Comparison of ENCODE assay signal across 8 mouse cellular contexts in genomic region chr8:70791975-70792691, GRCm38 (mm10). TPM values are rescaled to one million over a fixed set of nuclear protein-coding genes. Genes with fewer than 3 reads are reported as not detected.
A peak's percentile ranks its signal among the peaks of the same experiment; 100 is the strongest.
DNase-seq lines count a peak whose midpoint lies in the region; ATAC-seq and TF ChIP-seq lines count a peak whose summit lies in the region.

No protein-coding gene starts in this region.

- 4% methylated on average over 58 of the region's 58 CpGs for WGBS in heart, embryonic 11.5 days (ENCODE audit: insufficient replicate concordance)
- WGBS in kidney, embryonic 16.5 days: 4% methylated on average over 58 of the region's 58 CpGs
- WGBS in liver, adult 2 months: 4% methylated on average over 56 of the region's 58 CpGs

- peak overlapping the region; percentile 93 for H3K4me3 ChIP-seq in bone marrow macrophage, adult 2 months (ENCODE audit: insufficient read depth, low read length)
- peak overlapping the region; percentile 64 for H3K4me3 ChIP-seq in embryonic fibroblast, embryonic 13.5 days (ENCODE audit: insufficient read depth, low read length)
- peak overlapping the region; percentile 61 for H3K4me3 ChIP-seq in heart, embryonic 11.5 days (ENCODE audit: low read depth, low read length)
- peak overlapping the region; percentile 86 for H3K4me3 ChIP-seq in kidney, embryonic 16.5 days (ENCODE audit: low read length)
- H3K4me3 ChIP-seq in liver, adult 2 months (ENCODE audit: insufficient read depth, low read depth, low read length): peak overlapping the region; percentile 59
- H3K4me3 ChIP-seq in myocyte: peak overlapping the region; percentile 25

- DNase-seq in A20 (ENCODE audit: low read depth, low spot score): peak; percentile 99
- DNase-seq in liver, adult 2 months (ENCODE audit: extremely low read depth, low read depth, low spot score): peak; percentile 72
- peak; percentile 98 for DNase-seq in splenic B cell, adult 2 months (ENCODE audit: low read depth, low spot score)

- TF ChIP-seq CTCF in bone marrow macrophage, adult 2 months (IDR thresholded peaks at IDR 0.05; ENCODE audit: low read depth, low read length): no peak
- no peak for TF ChIP-seq CTCF in embryonic fibroblast, embryonic 13.5 days (IDR thresholded peaks at IDR 0.05; ENCODE audit: borderline replicate concordance, insufficient read depth, low read length)
- TF ChIP-seq CTCF in liver, adult 2 months (IDR thresholded peaks at IDR 0.05; ENCODE audit: low read depth, low read length): no peak

- H3K36me3 ChIP-seq in heart, embryonic 11.5 days (ENCODE audit: control insufficient read depth, insufficient read depth, low read length): no peaks in the 10 kb centered on the region
- peaks cover 13% of the 10 kb centered on the region; the same call in 1 of the 2 replicates for H3K36me3 ChIP-seq in kidney, embryonic 16.5 days (ENCODE audit: insufficient read depth, low read length)
- peaks cover 7% of the 10 kb centered on the region for H3K36me3 ChIP-seq in liver, adult 2 months (ENCODE audit: control insufficient read depth, insufficient read depth, low read length)
- H3K36me3 ChIP-seq in myocyte (ENCODE audit: control insufficient read depth, insufficient read depth): no peaks in the 10 kb centered on the region
- H3K36me3 ChIP-seq in splenic B cell, adult 2 months (ENCODE audit: control insufficient read depth, insufficient read depth, low read length, poor library complexity, severe bottlenecking): peaks cover 17% of the 10 kb centered on the region

- H3K79me2 ChIP-seq in liver, adult 2 months (ENCODE audit: control insufficient read depth, insufficient read depth, low read length): peaks cover 34% of the 10 kb centered on the region
- H3K79me2 ChIP-seq in myocyte (ENCODE audit: control insufficient read depth, insufficient read depth): peaks cover 15% of the 10 kb centered on the region

- peak overlapping the region; percentile 79 for H3K27ac ChIP-seq in bone marrow macrophage, adult 2 months (ENCODE audit: insufficient read depth, low read depth, low read length)
- H3K27ac ChIP-seq in embryonic fibroblast, embryonic 13.5 days (ENCODE audit: insufficient read depth, low read length): no peak overlapping the region
- H3K27ac ChIP-seq in heart, embryonic 11.5 days (ENCODE audit: low read depth, low read length): peak overlapping the region; percentile 50
- peak overlapping the region; percentile 86 for H3K27ac ChIP-seq in kidney, embryonic 16.5 days (ENCODE audit: low read length)
- no peak overlapping the region for H3K27ac ChIP-seq in liver, adult 2 months (replicated peaks; ENCODE audit: insufficient read depth, low read depth, low read length)

- peaks cover 13% of the 10 kb centered on the region for H3K4me1 ChIP-seq in bone marrow macrophage, adult 2 months (ENCODE audit: control insufficient read depth, insufficient read depth, low read length)
- H3K4me1 ChIP-seq in embryonic fibroblast, embryonic 13.5 days (ENCODE audit: control insufficient read depth, insufficient read depth, low read length): no peaks in the 10 kb centered on the region
- peaks cover 27% of the 10 kb centered on the region for H3K4me1 ChIP-seq in heart, embryonic 11.5 days (ENCODE audit: control insufficient read depth, insufficient read depth, low read length)
- peaks cover 48% of the 10 kb centered on the region for H3K4me1 ChIP-seq in kidney, embryonic 16.5 days (ENCODE audit: insufficient read depth, low read length)
- H3K4me1 ChIP-seq in liver, adult 2 months (ENCODE audit: control insufficient read depth, insufficient read depth, low read length): peaks cover 15% of the 10 kb centered on the region

- no peaks in the 10 kb centered on the region for H3K9me3 ChIP-seq in heart, embryonic 11.5 days (replicated peaks; ENCODE audit: control insufficient read depth, low read length)
- no peaks in the 10 kb centered on the region for H3K9me3 ChIP-seq in kidney, embryonic 16.5 days (ENCODE audit: low read length)

- peak overlapping the region; percentile 80 for H3K4me2 ChIP-seq in heart, embryonic 11.5 days
- peak overlapping the region; percentile 83 for H3K4me2 ChIP-seq in kidney, embryonic 16.5 days (replicated peaks; ENCODE audit: low read depth, low read length)
- peak overlapping the region; percentile 92 for H3K4me2 ChIP-seq in myocyte (ENCODE audit: low read depth)

- peak; percentile 89 for TF ChIP-seq POLR2A in bone marrow macrophage, adult 2 months (IDR thresholded peaks at IDR 0.05; ENCODE audit: borderline replicate concordance, low read depth, low read length)
- peak; percentile 85 for TF ChIP-seq POLR2A in embryonic fibroblast, embryonic 13.5 days (IDR thresholded peaks at IDR 0.05; ENCODE audit: low read depth, low read length)
- 0 out of 2 replicates have a peak, but pooled peaks have one; percentile 47 for TF ChIP-seq POLR2A in liver, adult 2 months (IDR thresholded peaks at IDR 0.05; ENCODE audit: extremely low read depth, insufficient read depth, low read length)
- TF ChIP-seq POLR2A in myocyte (IDR thresholded peaks at IDR 0.05; ENCODE audit: insufficient read length, low read depth): peak; percentile 64

- peaks cover 23% of the 10 kb centered on the region for H3K27me3 ChIP-seq in heart, embryonic 11.5 days (ENCODE audit: control insufficient read depth, insufficient read depth, low read length)
- 0 out of 2 replicates have a peak, but pooled peaks cover 4% of the 10 kb centered on the region for H3K27me3 ChIP-seq in kidney, embryonic 16.5 days (ENCODE audit: insufficient read depth, low read length)
- H3K27me3 ChIP-seq in liver, adult 2 months (ENCODE audit: control insufficient read depth, insufficient read depth, low read length): no peaks in the 10 kb centered on the region
- H3K27me3 ChIP-seq in myocyte (ENCODE audit: control insufficient read depth, insufficient read depth, insufficient read length): no peaks in the 10 kb centered on the region
- H3K27me3 ChIP-seq in splenic B cell, adult 2 months (ENCODE audit: control insufficient read depth, insufficient read depth, low read length, poor library complexity, severe bottlenecking): no peaks in the 10 kb centered on the region

- ATAC-seq in heart, embryonic 11.5 days (replicated peaks; ENCODE audit: insufficient number of reproducible peaks, low FRiP score, low TSS enrichment): peak; percentile 65
- peak; percentile 87 for ATAC-seq in kidney, embryonic 16.5 days (ENCODE audit: low FRiP score, low TSS enrichment)

- peak overlapping the region; percentile 13 for H3ac ChIP-seq in myocyte (ENCODE audit: control insufficient read depth, insufficient read length)

- H3K9ac ChIP-seq in heart, embryonic 11.5 days (ENCODE audit: low read depth, low read length): peak overlapping the region; percentile 86
- H3K9ac ChIP-seq in kidney, embryonic 16.5 days (replicated peaks; ENCODE audit: low read length): peak overlapping the region; percentile 97
- peak overlapping the region; percentile 79 for H3K9ac ChIP-seq in liver, adult 2 months (ENCODE audit: low read depth, low read length)

RNA-seq across cellular contexts. Expression of gene Mast3, which starts 12.7 kb away (rescaled TPM):
- 57.7 and 59.6 TPM in 2 replicates for polyA plus RNA-seq in bone marrow macrophage, adult 2 months (2012; ENCODE audit: insufficient read depth, insufficient read length, missing spikeins)
- polyA plus RNA-seq in embryonic fibroblast, embryonic 13.5 days (2011; ENCODE audit: insufficient read length, low read depth, missing spikeins): 12.6 and 13.1 TPM in 2 replicates
- polyA plus RNA-seq in heart, embryonic 11.5 days (2014; fragmentation: Nextera tagmentation; extraction: Ambion mirVana): 7.8 and 8.5 TPM in 2 replicates
- polyA plus RNA-seq in kidney, embryonic 16.5 days (2015; fragmentation: Nextera tagmentation; extraction: Ambion mirVana): 16.2 and 16.3 TPM in 2 replicates
- 14.8 and 16.7 TPM in 2 replicates for total RNA-seq in liver, adult 2 months (2014; rRNA removed)
- 21.2 and 29.0 TPM in 2 replicates for polyA plus RNA-seq in liver, adult 2 months (2012; rRNA removed)
- 31.7 TPM for polyA plus RNA-seq in myocyte (2012; fragmentation: generic; extraction: Trizol)

RNA-seq across cellular contexts. Expression of gene Pik3r2, which starts 15.6 kb away (rescaled TPM):
- 26.9 and 27.5 TPM in 2 replicates for polyA plus RNA-seq in bone marrow macrophage, adult 2 months (2012; ENCODE audit: insufficient read depth, insufficient read length, missing spikeins)
- 42.8 and 43.5 TPM in 2 replicates for polyA plus RNA-seq in embryonic fibroblast, embryonic 13.5 days (2011; ENCODE audit: insufficient read length, low read depth, missing spikeins)
- polyA plus RNA-seq in heart, embryonic 11.5 days (2014; fragmentation: Nextera tagmentation; extraction: Ambion mirVana): 21.5 and 23.1 TPM in 2 replicates
- polyA plus RNA-seq in kidney, embryonic 16.5 days (2015; fragmentation: Nextera tagmentation; extraction: Ambion mirVana): 72.8 and 77.3 TPM in 2 replicates
- 7.7 and 10.9 TPM in 2 replicates for total RNA-seq in liver, adult 2 months (2014; rRNA removed)
- polyA plus RNA-seq in liver, adult 2 months (2012; rRNA removed): 38.2 and 53.9 TPM in 2 replicates
- 130 TPM for polyA plus RNA-seq in myocyte (2012; fragmentation: generic; extraction: Trizol)

RNA-seq across cellular contexts. Expression of gene Il12rb1, which starts 16.1 kb away (rescaled TPM):
- polyA plus RNA-seq in bone marrow macrophage, adult 2 months (2012; ENCODE audit: insufficient read depth, insufficient read length, missing spikeins): 0.20 TPM in 1 of 2 replicates, not detected in the other
- polyA plus RNA-seq in embryonic fibroblast, embryonic 13.5 days (2011; ENCODE audit: insufficient read length, low read depth, missing spikeins): 1.1 TPM in 1 of 2 replicates, not detected in the other
- polyA plus RNA-seq in heart, embryonic 11.5 days (2014; fragmentation: Nextera tagmentation; extraction: Ambion mirVana): 0.07 TPM in 1 of 2 replicates, not detected in the other
- polyA plus RNA-seq in kidney, embryonic 16.5 days (2015; fragmentation: Nextera tagmentation; extraction: Ambion mirVana): 0.05 and 0.12 TPM in 2 replicates
- total RNA-seq in liver, adult 2 months (2014; rRNA removed): 0.37 and 0.40 TPM in 2 replicates
- polyA plus RNA-seq in liver, adult 2 months (2012; rRNA removed): 0.34 and 0.60 TPM in 2 replicates
- polyA plus RNA-seq in myocyte (2012; fragmentation: generic; extraction: Trizol): 6.5 TPM

RNA-seq across cellular contexts. Expression of gene Mpv17l2, which starts 31.4 kb away (rescaled TPM):
- 32.4 and 33.7 TPM in 2 replicates for polyA plus RNA-seq in bone marrow macrophage, adult 2 months (2012; ENCODE audit: insufficient read depth, insufficient read length, missing spikeins)
- 29.1 and 32.6 TPM in 2 replicates for polyA plus RNA-seq in embryonic fibroblast, embryonic 13.5 days (2011; ENCODE audit: insufficient read length, low read depth, missing spikeins)
- polyA plus RNA-seq in heart, embryonic 11.5 days (2014; fragmentation: Nextera tagmentation; extraction: Ambion mirVana): 42.5 and 42.6 TPM in 2 replicates
- polyA plus RNA-seq in kidney, embryonic 16.5 days (2015; fragmentation: Nextera tagmentation; extraction: Ambion mirVana): 57.0 and 60.4 TPM in 2 replicates
- 13.7 and 20.9 TPM in 2 replicates for total RNA-seq in liver, adult 2 months (2014; rRNA removed)
- 33.9 and 39.3 TPM in 2 replicates for polyA plus RNA-seq in liver, adult 2 months (2012; rRNA removed)
- 73.0 TPM for polyA plus RNA-seq in myocyte (2012; fragmentation: generic; extraction: Trizol)

RNA-seq across cellular contexts. Expression of gene Rab3a, which starts 37.7 kb away (rescaled TPM):
- polyA plus RNA-seq in bone marrow macrophage, adult 2 months (2012; ENCODE audit: insufficient read depth, insufficient read length, missing spikeins): 7.9 and 9.4 TPM in 2 replicates
- polyA plus RNA-seq in embryonic fibroblast, embryonic 13.5 days (2011; ENCODE audit: insufficient read length, low read depth, missing spikeins): 8.6 and 10.2 TPM in 2 replicates
- 16.2 and 21.3 TPM in 2 replicates for polyA plus RNA-seq in heart, embryonic 11.5 days (2014; fragmentation: Nextera tagmentation; extraction: Ambion mirVana)
- polyA plus RNA-seq in kidney, embryonic 16.5 days (2015; fragmentation: Nextera tagmentation; extraction: Ambion mirVana): 20.9 and 22.0 TPM in 2 replicates
- 2.7 and 4.1 TPM in 2 replicates for total RNA-seq in liver, adult 2 months (2014; rRNA removed)
- 10.4 and 11.9 TPM in 2 replicates for polyA plus RNA-seq in liver, adult 2 months (2012; rRNA removed)
- polyA plus RNA-seq in myocyte (2012; fragmentation: generic; extraction: Trizol): 34.9 TPM

Comparison
In these comparisons a context has a peak if more than half of its experiments do, and no peak if none do; other contexts are left out.
1. H3K27ac ChIP-seq: peak in bone marrow macrophage, adult 2 months (single experiment), heart, embryonic 11.5 days (single experiment) and kidney, embryonic 16.5 days (single experiment); none in embryonic fibroblast, embryonic 13.5 days (single experiment) and liver, adult 2 months (single experiment).
2. H3K4me3 ChIP-seq: peak in every context shown above with its lines; median percentile 93 in bone marrow macrophage, adult 2 months; 86 in kidney, embryonic 16.5 days; 64 in embryonic fibroblast, embryonic 13.5 days; 61 in heart, embryonic 11.5 days; 59 in liver, adult 2 months; 25 in myocyte.
3. Peak in every context shown above with its lines, with median percentiles within 50 percentile points of each other: DNase-seq, POLR2A ChIP-seq, H3K4me2 ChIP-seq and H3K9ac ChIP-seq.